Mouse (Mus musculus) stomach, postnatal 0 days (tissue): ENCODE data around the gene Mecom. TPM values are rescaled to one million over a fixed set of nuclear protein-coding genes. Genes with fewer than 3 reads are reported as not detected.

ENCODE experiments used
- ATAC-seq: fragments of 200-750 bp; cut with Nextera tagmentation; 2 replicates; pipeline ENCODE4 v1.8.0; 2017; ENCODE audit not compliant: low FRiP score, low TSS enrichment
- DNase-seq: peaks from one replicate; pipeline ENCODE4 v3.0.0-alpha.2; 2016; ENCODE audit warnings: low spot score
- H3K27ac ChIP-seq: fragments of 300-500 bp; sonication (generic); replicated peaks from 2 replicates; pipeline ENCODE4 v1.5.1; 2014; ENCODE audit warnings: mild to moderate bottlenecking, control low read depth
- H3K27me3 ChIP-seq: fragments of 300-500 bp; sonication (generic); 2 replicates; pipeline ENCODE4 v1.6.1; 2014; ENCODE audit warnings: low read length; ENCODE audit not compliant: control insufficient read depth, insufficient read depth
- H3K36me3 ChIP-seq: fragments of 300-500 bp; sonication (generic); 2 replicates; pipeline ENCODE4 v1.6.1; 2014; ENCODE audit warnings: low read length, mixed read lengths; ENCODE audit not compliant: control insufficient read depth, insufficient read depth
- H3K4me1 ChIP-seq: fragments of 300-500 bp; sonication (generic); replicated peaks from 2 replicates; pipeline ENCODE4 v1.6.1; 2014; ENCODE audit warnings: antibody characterized with exemption; ENCODE audit not compliant: control insufficient read depth, insufficient read depth
- H3K4me2 ChIP-seq: fragments of 300-500 bp; sonication (generic); replicated peaks from 2 replicates; pipeline ENCODE4 v1.6.1; 2014; ENCODE audit warnings: low read depth, mild to moderate bottlenecking, control low read depth, moderate library complexity
- H3K4me3 ChIP-seq: fragments of 300-500 bp; sonication (generic); 2 replicates; pipeline ENCODE4 v1.5.1; 2014; ENCODE audit warnings: low read depth, low read length, control low read depth
- H3K9ac ChIP-seq: fragments of 300-500 bp; sonication (generic); 2 replicates; pipeline ENCODE4 v1.6.1; 2014; ENCODE audit warnings: mild to moderate bottlenecking, low read length, control low read depth, mixed read lengths
- H3K9me3 ChIP-seq: fragments of 300-500 bp; sonication (generic); 2 replicates; pipeline ENCODE4 v1.6.1; 2016; ENCODE audit warnings: low read length; ENCODE audit not compliant: control insufficient read depth
- CTCF ChIP-seq: IDR thresholded peaks from 2 replicates; pipeline ENCODE4 v1.5.1; 2016; ENCODE audit warnings: antibody characterized with exemption, low read depth, mild to moderate bottlenecking, moderate library complexity
- EP300 ChIP-seq: optimal IDR thresholded peaks from 2 replicates; pipeline ENCODE3; 2016; ENCODE audit warnings: antibody characterized with exemption
- WGBS: fragments of 180-500 bp; shearing (Covaris S2); extraction: QIAGEN DNeasy Blood & Tissue Kit; methylation state at CpG from one replicate; pipeline ENCODE4 v1.1.7; 2014; 5-methylcytosine and 5-hydroxymethylcytosine counted together
- polyA plus RNA-seq: library from polyadenylated mRNA; unstranded; fragments of >200 nt; fragmentation: Nextera tagmentation; extraction: Ambion mirVana; gene quantifications from 2 replicates; pipeline ENCODE4 v1.2.1, GENCODE M21; 2015

Mecom gene
- polyA plus RNA-seq, 1 experiment from 2014 or later, result 25.7 TPM

GRCm38 (mm10) chr3:30135857-30136256 is 412.0 kb downstream of the Mecom start:
- TF ChIP-seq CTCF, result no peak
- TF ChIP-seq EP300, result no peak
- H3K4me2 ChIP-seq, result no peak overlapping the region
- H3K9me3 ChIP-seq, result no peaks in the 10 kb centered on the region
- no peak overlapping the region for H3K4me3 ChIP-seq
- H3K4me1 ChIP-seq, result no peaks in the 10 kb centered on the region
- no peak overlapping the region for H3K27ac ChIP-seq
- no peak overlapping the region for H3K9ac ChIP-seq
- H3K36me3 ChIP-seq, result no peaks in the 10 kb centered on the region
- WGBS, result 47% methylated on average over 6 of the region's 6 CpGs
- peak; percentile 53; the same call in 1 of the 2 replicates for ATAC-seq
- DNase-seq, result peak; percentile 46
- no peaks in the 10 kb centered on the region for H3K27me3 ChIP-seq

- no peak overlapping the region for H3K9ac ChIP-seq
- WGBS, result 54% methylated on average over 1 of the region's 1 CpGs
- H3K27me3 ChIP-seq, result no peaks in the 10 kb centered on the region
- no peak for ATAC-seq
- H3K4me3 ChIP-seq, result no peak overlapping the region
- no peak overlapping the region for H3K27ac ChIP-seq
- TF ChIP-seq EP300, result no peak
- TF ChIP-seq CTCF, result no peak
- no peaks in the 10 kb centered on the region for H3K9me3 ChIP-seq
- no peak for DNase-seq
- no peaks in the 10 kb centered on the region for H3K36me3 ChIP-seq
- no peak overlapping the region for H3K4me2 ChIP-seq
- H3K4me1 ChIP-seq, result no peaks in the 10 kb centered on the region
Measured at GRCm38 (mm10) chr3:30135119-30135518, 412.7 kb downstream of the Mecom start.

- Histone ChIP-seq H3K27me3 (no peaks in the 10 kb centered on the region), H3K4me1 (no peaks in the 10 kb centered on the region), H3K4me3 (no peak overlapping the region), H3K9me3 (no peaks in the 10 kb centered on the region), H3K27ac (no peak overlapping the region), H3K9ac (no peak overlapping the region), H3K4me2 (no peak overlapping the region), H3K36me3 (no peaks in the 10 kb centered on the region)
- WGBS, result 82% methylated on average over 3 of the region's 3 CpGs
- DNase-seq (no peak), ATAC-seq (no peak)
- TF ChIP-seq CTCF (no peak), EP300 (no peak)
Measured at GRCm38 (mm10) chr3:30132981-30133380, 414.8 kb downstream of the Mecom start.

GRCm38 (mm10) chr3:30132370-30132769 is 415.4 kb downstream of the Mecom start:
- Histone ChIP-seq H3K4me2 (no peak overlapping the region), H3K27me3 (no peaks in the 10 kb centered on the region), H3K4me3 (no peak overlapping the region), H3K9ac (no peak overlapping the region), H3K27ac (0 out of 2 replicates have a peak overlapping the region, but pooled peaks have one; percentile 13), H3K4me1 (no peaks in the 10 kb centered on the region), H3K36me3 (no peaks in the 10 kb centered on the region), H3K9me3 (no peaks in the 10 kb centered on the region)
- TF ChIP-seq CTCF (peak; percentile 25; the same call in 1 of the 2 replicates), EP300 (no peak)
- 63% methylated on average over 2 of the region's 2 CpGs for whole genome bisulfite sequencing
- DNase-seq, result no peak
- no peak for ATAC-seq

- no peak overlapping the region for H3K9ac ChIP-seq
- H3K27me3 ChIP-seq, result no peaks in the 10 kb centered on the region
- WGBS, result 40% methylated on average over 4 of the region's 4 CpGs
- H3K9me3 ChIP-seq, result no peaks in the 10 kb centered on the region
- H3K4me2 ChIP-seq, result no peak overlapping the region
- no peaks in the 10 kb centered on the region for H3K4me1 ChIP-seq
- no peak overlapping the region for H3K4me3 ChIP-seq
- no peak for ATAC-seq
- no peaks in the 10 kb centered on the region for H3K36me3 ChIP-seq
- TF ChIP-seq EP300, result no peak
- TF ChIP-seq CTCF, result no peak
- H3K27ac ChIP-seq, result no peak overlapping the region
- DNase-seq, result no peak
Measured at GRCm38 (mm10) chr3:30130495-30130894, 417.3 kb downstream of the Mecom start.

GRCm38 (mm10) chr3:30122618-30123017 is 425.2 kb downstream of the Mecom start:
- no peak for TF ChIP-seq EP300
- no peak for TF ChIP-seq CTCF
- ATAC-seq (no peak), DNase-seq (no peak)
- WGBS, result 85% methylated on average over 3 of the region's 3 CpGs
- Histone ChIP-seq H3K4me3 (no peak overlapping the region), H3K4me2 (no peak overlapping the region), H3K4me1 (no peaks in the 10 kb centered on the region), H3K36me3 (no peaks in the 10 kb centered on the region), H3K9me3 (no peaks in the 10 kb centered on the region), H3K27ac (no peak overlapping the region), H3K27me3 (no peaks in the 10 kb centered on the region), H3K9ac (no peak overlapping the region)
